Mouse (Mus musculus) adrenal gland, adult 18-20 months (tissue): ENCODE measurements around the gene Tacc2. TPM values are rescaled to one million over a fixed set of nuclear protein-coding genes. Genes with fewer than 3 reads are reported as not detected.
"Not testable (repeated sequence)": the region's sequence is repeated elsewhere in the genome, so short reads cannot be mapped to it uniquely, and the experiment has no call there.

Experiments used
- DNase-seq, 2 experiments: peaks; one replicate each; pipeline ENCODE4 v3.0.0; 2021 to 2022; ENCODE audit warnings: low spot score in 2 of 2
- total RNA-seq, 2 experiments: library from RNA; stranded (reverse); gene quantifications; 1 replicate in 1 of 2; 2 replicates in 1 of 2; pipeline ENCODE4 v1.2.3; 2021

Gene Tacc2
- total RNA-seq, 2 experiments from 2014 or later = 32.3 to 33.3 TPM

GRCm38 (mm10) chr7:130646762-130647139 lies 69.5 kb downstream of the Tacc2 start:
- peak; percentile 67 to 74 for DNase-seq

- no peak for DNase-seq
These were observed 70.8 kb downstream of the Tacc2 start for GRCm38 (mm10) chr7:130648061-130648460.

- no peak for DNase-seq
These were observed 72.0 kb downstream of the Tacc2 start for GRCm38 (mm10) chr7:130649257-130649656.

GRCm38 (mm10) chr7:130650621-130651020 lies 73.4 kb downstream of the Tacc2 start:
- no peak for DNase-seq

GRCm38 (mm10) chr7:130653036-130653555 lies 75.9 kb downstream of the Tacc2 start:
- DNase-seq = no peak

- no peak for DNase-seq
These were observed 77.3 kb downstream of the Tacc2 start for GRCm38 (mm10) chr7:130654562-130654961.

GRCm38 (mm10) chr7:130656965-130657364 lies 79.7 kb downstream of the Tacc2 start:
- no peak for DNase-seq

GRCm38 (mm10) chr7:130657751-130658150 lies 80.5 kb downstream of the Tacc2 start:
- peak; percentile 48 to 67 for DNase-seq

GRCm38 (mm10) chr7:130659129-130659528 lies 81.9 kb downstream of the Tacc2 start:
- DNase-seq = no peak

GRCm38 (mm10) chr7:130662250-130662649 lies 85.0 kb downstream of the Tacc2 start:
- no peak for DNase-seq

- DNase-seq = no peak
These were observed 85.6 kb downstream of the Tacc2 start for GRCm38 (mm10) chr7:130662869-130663268.

- no peak for DNase-seq
These were observed 86.8 kb downstream of the Tacc2 start for GRCm38 (mm10) chr7:130664037-130664436.

GRCm38 (mm10) chr7:130664629-130665028 lies 87.4 kb downstream of the Tacc2 start:
- no peak for DNase-seq

GRCm38 (mm10) chr7:130665358-130665757 lies 88.1 kb downstream of the Tacc2 start:
- DNase-seq = no peak

- not testable (repeated sequence) for DNase-seq
These were observed 90.8 kb downstream of the Tacc2 start for GRCm38 (mm10) chr7:130668013-130668412.

GRCm38 (mm10) chr7:130668729-130669281 lies 91.6 kb downstream of the Tacc2 start:
- no peak for DNase-seq

- DNase-seq = no peak
These were observed 92.2 kb downstream of the Tacc2 start for GRCm38 (mm10) chr7:130669370-130669881.

- no peak for DNase-seq
These were observed 93.1 kb downstream of the Tacc2 start for GRCm38 (mm10) chr7:130670358-130670757.

- DNase-seq = no peak
These were observed 94.1 kb downstream of the Tacc2 start for GRCm38 (mm10) chr7:130671301-130671700.

GRCm38 (mm10) chr7:130673169-130674033 lies 96.2 kb downstream of the Tacc2 start:
- peak in 1 of 2 experiments; percentile 38 for DNase-seq

GRCm38 (mm10) chr7:130674526-130674925 lies 97.3 kb downstream of the Tacc2 start:
- DNase-seq = no peak
